ENCODE assay signal across 9 mouse cellular contexts in the genomic region with DNA sequence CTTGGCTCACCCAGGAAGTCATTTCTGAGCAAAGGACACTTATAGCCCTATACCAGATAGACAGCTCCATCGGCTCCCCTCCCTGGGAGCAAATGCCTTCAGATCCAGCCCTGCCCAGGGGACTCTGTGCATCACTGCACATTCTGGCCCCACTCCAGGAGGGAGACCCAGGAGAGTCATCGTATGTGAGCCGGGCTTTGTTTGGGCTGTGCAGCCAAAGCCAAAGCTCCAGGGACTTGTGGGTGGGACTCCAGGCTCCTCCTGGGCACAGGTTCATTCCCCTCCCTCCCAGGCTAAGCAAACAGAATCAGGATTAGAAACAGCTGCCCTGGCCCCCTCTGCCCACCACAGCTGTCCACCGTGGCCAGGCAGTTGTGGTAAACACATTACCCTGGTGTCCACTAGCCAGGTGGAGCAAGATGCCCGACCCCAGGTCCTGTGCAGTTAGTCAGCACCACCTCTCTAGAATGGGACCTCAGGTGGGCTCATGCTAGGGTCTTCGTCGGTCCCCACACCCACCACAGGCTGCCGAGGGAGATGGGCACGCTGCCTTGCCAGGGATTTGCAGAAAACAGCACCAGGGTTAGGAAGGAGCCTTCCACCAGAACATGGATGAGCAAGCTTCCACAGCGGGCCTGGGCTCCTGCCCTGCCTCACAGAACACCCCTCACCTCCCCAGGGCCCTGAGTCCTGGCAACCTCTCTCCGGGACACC. TPM values are rescaled to one million over a fixed set of nuclear protein-coding genes. Genes with fewer than 3 reads are reported as not detected.
DNase-seq lines count a peak whose midpoint lies in the region; ATAC-seq lines count a peak whose summit lies in the region.
"Had no signal": no experiment of that assay in that cellular context is flagged by ENCODE, and none has a peak within 500 bp of the region (broad histone marks: within the 10 kb centered on the region; RNA-seq: fewer than 3 reads in every experiment).

No protein-coding gene starts in this region.

- H3K27ac ChIP-seq in lung, embryonic 16.5 days (ENCODE audit: low read length), result no peak overlapping the region
- H3K27ac ChIP-seq in embryonic facial prominence, embryonic 11.5 days (replicated peaks; ENCODE audit: low read depth, low read length), result no peak overlapping the region
- no peak overlapping the region for H3K27ac ChIP-seq in heart, embryonic 16.5 days (ENCODE audit: low read length)
- no peak overlapping the region for H3K27ac ChIP-seq in liver, embryonic 13.5 days
- H3K27ac ChIP-seq: liver, embryonic 14.5 days had no signal

- WGBS in lung, embryonic 16.5 days, result 36% methylated on average over 11 of the region's 11 CpGs
- 37% methylated on average over 11 of the region's 11 CpGs for WGBS in embryonic facial prominence, embryonic 11.5 days
- WGBS in heart, embryonic 16.5 days, result 54% methylated on average over 11 of the region's 11 CpGs
- WGBS in liver, embryonic 13.5 days (ENCODE audit: insufficient replicate concordance), result 57% methylated on average over 11 of the region's 11 CpGs

- no peak for ATAC-seq in lung, embryonic 16.5 days (ENCODE audit: low read depth)
- ATAC-seq in embryonic facial prominence, embryonic 11.5 days (replicated peaks; ENCODE audit: insufficient number of reproducible peaks, low FRiP score, low TSS enrichment, low read depth), result 0 out of 2 replicates have a peak, but pooled peaks have one; percentile 2
- ATAC-seq in heart, embryonic 16.5 days (replicated peaks; ENCODE audit: extremely low read depth, insufficient read depth, low FRiP score), result no peak
- no peak for ATAC-seq in liver, embryonic 13.5 days (ENCODE audit: low read depth)
- ATAC-seq in CD4-positive, CD25-positive, alpha-beta regulatory T cell, adult 4 months, result no peak

- peak overlapping the region; percentile 59 for H3K4me3 ChIP-seq in lung, embryonic 16.5 days (ENCODE audit: low read length)
- peak overlapping the region; percentile 67 for H3K4me3 ChIP-seq in embryonic facial prominence, embryonic 11.5 days (ENCODE audit: low read depth, low read length)
- peak overlapping the region; percentile 58; the same call in 1 of the 2 replicates for H3K4me3 ChIP-seq in heart, embryonic 16.5 days (ENCODE audit: low read length)
- no peak overlapping the region; the same call in 1 of the 2 replicates for H3K4me3 ChIP-seq in liver, embryonic 13.5 days (replicated peaks)

- no peak for DNase-seq in lung, postnatal 36 days
- DNase-seq in embryonic facial prominence, embryonic 11.5 days (ENCODE audit: low spot score), result no peak
- no peak for DNase-seq in liver, embryonic 13.5 days
- no peak for DNase-seq in ovary, postnatal 36 days (ENCODE audit: low spot score)
- DNase-seq in yolk sac, embryonic 10.5 days (ENCODE audit: low spot score), result no peak

- H3K4me1 ChIP-seq in lung, embryonic 16.5 days (replicated peaks; ENCODE audit: control insufficient read depth, insufficient read depth, low read length), result peaks cover 35% of the 10 kb centered on the region
- H3K4me1 ChIP-seq in embryonic facial prominence, embryonic 11.5 days (ENCODE audit: control insufficient read depth, insufficient read depth, low read length), result peaks cover 8% of the 10 kb centered on the region; the same call in 1 of the 2 replicates
- H3K4me1 ChIP-seq in heart, embryonic 16.5 days (ENCODE audit: control insufficient read depth, insufficient read depth, low read length), result peaks cover 7% of the 10 kb centered on the region
- H3K4me1 ChIP-seq in liver, embryonic 13.5 days (replicated peaks), result peaks cover 36% of the 10 kb centered on the region

- peak overlapping the region; percentile 64 for H3K9ac ChIP-seq in lung, embryonic 16.5 days (ENCODE audit: low read length)
- H3K9ac ChIP-seq in embryonic facial prominence, embryonic 11.5 days (replicated peaks; ENCODE audit: low read length), result peak overlapping the region; percentile 74
- no peak overlapping the region for H3K9ac ChIP-seq in heart, embryonic 16.5 days (ENCODE audit: low read length)
- no peak overlapping the region for H3K9ac ChIP-seq in liver, embryonic 13.5 days
- H3K9ac ChIP-seq: liver, embryonic 14.5 days had no signal

- peaks cover 29% of the 10 kb centered on the region for H3K27me3 ChIP-seq in lung, embryonic 16.5 days (ENCODE audit: control insufficient read depth, insufficient read depth, low read depth, low read length)
- H3K27me3 ChIP-seq in embryonic facial prominence, embryonic 11.5 days (ENCODE audit: control insufficient read depth, insufficient read depth, low read length), result peaks cover 19% of the 10 kb centered on the region
- H3K27me3 ChIP-seq in heart, embryonic 16.5 days (ENCODE audit: control insufficient read depth, insufficient read depth, low read length), result peaks cover 35% of the 10 kb centered on the region
- H3K27me3 ChIP-seq in liver, embryonic 13.5 days, result peaks cover 56% of the 10 kb centered on the region

- H3K9me3 ChIP-seq in lung, embryonic 16.5 days (ENCODE audit: control insufficient read depth, low read length), result no peaks in the 10 kb centered on the region
- no peaks in the 10 kb centered on the region for H3K9me3 ChIP-seq in embryonic facial prominence, embryonic 11.5 days (replicated peaks; ENCODE audit: control insufficient read depth, low read length)
- H3K9me3 ChIP-seq in heart, embryonic 16.5 days (replicated peaks; ENCODE audit: control insufficient read depth, low read length), result no peaks in the 10 kb centered on the region
- no peaks in the 10 kb centered on the region for H3K9me3 ChIP-seq in liver, embryonic 13.5 days (replicated peaks)

- H3K36me3 ChIP-seq in lung, embryonic 16.5 days (ENCODE audit: control insufficient read depth, insufficient read depth, low read length), result no peaks in the 10 kb centered on the region
- H3K36me3 ChIP-seq in embryonic facial prominence, embryonic 11.5 days (replicated peaks; ENCODE audit: control insufficient read depth, insufficient read depth, low read depth, low read length), result no peaks in the 10 kb centered on the region
- no peaks in the 10 kb centered on the region for H3K36me3 ChIP-seq in heart, embryonic 16.5 days (ENCODE audit: control insufficient read depth, insufficient read depth)
- H3K36me3 ChIP-seq in liver, embryonic 13.5 days, result no peaks in the 10 kb centered on the region

- peak overlapping the region; percentile 99 for H3K4me2 ChIP-seq in lung, embryonic 16.5 days (ENCODE audit: low read depth, low read length)
- peak overlapping the region; percentile 100 for H3K4me2 ChIP-seq in embryonic facial prominence, embryonic 11.5 days (ENCODE audit: low read depth, low read length)
- H3K4me2 ChIP-seq in heart, embryonic 16.5 days (ENCODE audit: low read depth, low read length), result peak overlapping the region; percentile 89
- peak overlapping the region; percentile 61; the same call in 1 of the 2 replicates for H3K4me2 ChIP-seq in liver, embryonic 13.5 days

RNA-seq across cellular contexts. Expression of a gene that starts 1.0 kb away (rescaled TPM):
- 2.0 and 2.2 TPM in 2 replicates for polyA plus RNA-seq in lung, embryonic 16.5 days (2015; fragmentation: Nextera tagmentation; extraction: Ambion mirVana)
- polyA plus RNA-seq in embryonic facial prominence, embryonic 11.5 days (2014; fragmentation: Nextera tagmentation; extraction: Ambion mirVana), result 1.1 and 1.2 TPM in 2 replicates
- polyA plus RNA-seq in heart, embryonic 16.5 days (2015; fragmentation: Nextera tagmentation; extraction: Ambion mirVana), result 1.3 and 1.4 TPM in 2 replicates
- 0.32 and 0.39 TPM in 2 replicates for polyA plus RNA-seq in liver, embryonic 13.5 days (2015; fragmentation: Nextera tagmentation; extraction: Ambion mirVana)
- not detected for polyA plus RNA-seq in CD4-positive, CD25-positive, alpha-beta regulatory T cell, adult 4 months (2017; shearing (Covaris generic))

RNA-seq across cellular contexts. Expression of a gene that starts 40.6 kb away (rescaled TPM):
- 15.3 and 16.4 TPM in 2 replicates for polyA plus RNA-seq in lung, embryonic 16.5 days (2015; fragmentation: Nextera tagmentation; extraction: Ambion mirVana)
- 25.3 and 28.1 TPM in 2 replicates for polyA plus RNA-seq in embryonic facial prominence, embryonic 11.5 days (2014; fragmentation: Nextera tagmentation; extraction: Ambion mirVana)
- polyA plus RNA-seq in heart, embryonic 16.5 days (2015; fragmentation: Nextera tagmentation; extraction: Ambion mirVana), result 13.2 and 14.5 TPM in 2 replicates
- polyA plus RNA-seq in liver, embryonic 13.5 days (2015; fragmentation: Nextera tagmentation; extraction: Ambion mirVana), result 4.8 and 5.1 TPM in 2 replicates
- polyA plus RNA-seq in CD4-positive, CD25-positive, alpha-beta regulatory T cell, adult 4 months (2017; shearing (Covaris generic)), result under 1 TPM in 1 of 2 experiments, not detected in 1; 0.47 TPM

RNA-seq across cellular contexts. Expression of a gene that starts 52.5 kb away (rescaled TPM):
- polyA plus RNA-seq in lung, embryonic 16.5 days (2015; fragmentation: Nextera tagmentation; extraction: Ambion mirVana), result 17.8 and 18.2 TPM in 2 replicates
- 10.5 and 12.3 TPM in 2 replicates for polyA plus RNA-seq in embryonic facial prominence, embryonic 11.5 days (2014; fragmentation: Nextera tagmentation; extraction: Ambion mirVana)
- polyA plus RNA-seq in heart, embryonic 16.5 days (2015; fragmentation: Nextera tagmentation; extraction: Ambion mirVana), result 16.3 and 16.9 TPM in 2 replicates
- polyA plus RNA-seq in liver, embryonic 13.5 days (2015; fragmentation: Nextera tagmentation; extraction: Ambion mirVana), result 5.2 and 6.9 TPM in 2 replicates
- polyA plus RNA-seq in CD4-positive, CD25-positive, alpha-beta regulatory T cell, adult 4 months (2017; shearing (Covaris generic)), result 10 to 100 TPM in 1 of 2 experiments, 1 to 10 TPM in 1; 9.2 to 12.1 TPM

RNA-seq across cellular contexts. Expression of a gene that starts 52.7 kb away (rescaled TPM):
- 64.7 and 78.3 TPM in 2 replicates for polyA plus RNA-seq in lung, embryonic 16.5 days (2015; fragmentation: Nextera tagmentation; extraction: Ambion mirVana)
- 57.5 and 61.4 TPM in 2 replicates for polyA plus RNA-seq in embryonic facial prominence, embryonic 11.5 days (2014; fragmentation: Nextera tagmentation; extraction: Ambion mirVana)
- polyA plus RNA-seq in heart, embryonic 16.5 days (2015; fragmentation: Nextera tagmentation; extraction: Ambion mirVana), result 92.6 and 101 TPM in 2 replicates
- 46.5 and 52.1 TPM in 2 replicates for polyA plus RNA-seq in liver, embryonic 13.5 days (2015; fragmentation: Nextera tagmentation; extraction: Ambion mirVana)
- polyA plus RNA-seq in CD4-positive, CD25-positive, alpha-beta regulatory T cell, adult 4 months (2017; shearing (Covaris generic)), result 10 to 100 TPM; 77.9 to 85.0 TPM

Comparison
In these comparisons a context has a peak if more than half of its experiments do, and no peak if none do; other contexts are left out.
1. H3K9ac ChIP-seq: peak in lung, embryonic 16.5 days (single experiment) and embryonic facial prominence, embryonic 11.5 days (single experiment); none in heart, embryonic 16.5 days (single experiment) and liver, embryonic 13.5 days (single experiment).
2. Peak in every context shown above with its lines, with median percentiles within 50 percentile points of each other: H3K4me2 ChIP-seq.